Mouse (Mus musculus) G1E-ER4 (cell line): ENCODE data around the gene Mgat4e. TPM values are rescaled to one million over a fixed set of nuclear protein-coding genes. Genes with fewer than 3 reads are reported as not detected.
A peak's percentile ranks its signal among the peaks of the same experiment; 100 is the strongest.

Experiments used
- GATA1 ChIP-seq: IDR thresholded peaks from one replicate; pipeline ENCODE4 v1.8.0; 2012; ENCODE audit warnings: low read length, inconsistent platforms
- polyA plus RNA-seq: library from polyadenylated mRNA; stranded (reverse); fragments of >175 nt; gene quantifications from 2 replicates; pipeline ENCODE4 v1.2.3, GENCODE M21; 2012

Mgat4e gene
- polyA plus RNA-seq: not detected in 2 replicates

GRCm38 (mm10) chr1:134549632-134550132 lies at the start of gene Mgat4e:
Gene Mgat4e (minus strand): TSS chr1:134549682.
- TF ChIP-seq GATA1: no peak

- TF ChIP-seq GATA1: no peak
Measured at GRCm38 (mm10) chr1:134597339-134598054, 48.0 kb upstream of the Mgat4e start.

GRCm38 (mm10) chr1:134591773-134592172 lies 42.3 kb upstream of the Mgat4e start:
- TF ChIP-seq GATA1: no peak

GRCm38 (mm10) chr1:134589676-134590075 lies 40.2 kb upstream of the Mgat4e start:
- no peak for TF ChIP-seq GATA1

GRCm38 (mm10) chr1:134583560-134583959 lies 34.1 kb upstream of the Mgat4e start:
- TF ChIP-seq GATA1: no peak

GRCm38 (mm10) chr1:134580796-134581195 lies 31.3 kb upstream of the Mgat4e start:
- peak; percentile 38 for TF ChIP-seq GATA1

- no peak for TF ChIP-seq GATA1
Measured at GRCm38 (mm10) chr1:134577384-134578120, 28.1 kb upstream of the Mgat4e start.

GRCm38 (mm10) chr1:134573932-134574315 lies 24.4 kb upstream of the Mgat4e start:
- TF ChIP-seq GATA1: no peak

GRCm38 (mm10) chr1:134573300-134573931 lies 23.9 kb upstream of the Mgat4e start:
- no peak for TF ChIP-seq GATA1

- TF ChIP-seq GATA1: no peak
Measured at GRCm38 (mm10) chr1:134570631-134571030, 21.1 kb upstream of the Mgat4e start.

GRCm38 (mm10) chr1:134570171-134570570 lies 20.7 kb upstream of the Mgat4e start:
- TF ChIP-seq GATA1: no peak

GRCm38 (mm10) chr1:134567511-134567910 lies 18.0 kb upstream of the Mgat4e start:
- no peak for TF ChIP-seq GATA1

- no peak for TF ChIP-seq GATA1
Measured at GRCm38 (mm10) chr1:134563726-134564125, 14.2 kb upstream of the Mgat4e start.

- TF ChIP-seq GATA1: no peak
Measured at GRCm38 (mm10) chr1:134562457-134562856, 13.0 kb upstream of the Mgat4e start.

- no peak for TF ChIP-seq GATA1
Measured at GRCm38 (mm10) chr1:134561770-134562143, 12.3 kb upstream of the Mgat4e start.

GRCm38 (mm10) chr1:134560801-134561769 lies 11.6 kb upstream of the Mgat4e start:
- TF ChIP-seq GATA1: no peak
